Mouse (Mus musculus) adrenal gland, postnatal 36 days (tissue): Measurements from ENCODE around the gene Dpp9. TPM values are rescaled to one million over a fixed set of nuclear protein-coding genes. Genes with fewer than 3 reads are reported as not detected.
"Not testable (repeated sequence)": the region's sequence is repeated elsewhere in the genome, so short reads cannot be mapped to it uniquely, and the experiment has no call there.

Source experiments
- DNase-seq, 2 experiments: peaks; one replicate each; pipeline ENCODE4 v3.0.0; 2021; ENCODE audit warnings: mixed read lengths in 1 of 2
- long read RNA-seq, 2 experiments: library from polyadenylated mRNA; stranded (forward); transcript quantifications; one replicate each; pipeline ENCODE4 v2.0.0; 2021; ENCODE audit warnings: borderline sequencing depth in 2 of 2
- total RNA-seq, 2 experiments: library from RNA; stranded (reverse); gene quantifications; 2 replicates each; pipeline ENCODE4 v1.2.3; 2021

Gene Dpp9
- 10 to 100 TPM; 35.5 to 41.0 TPM for total RNA-seq
- long read RNA-seq, experiment 1, transcript Dpp9-201 (21 exons, 3,374 nt) = major isoform, 27 of 49 reads
- long read RNA-seq, experiment 1, partial matches to known transcripts = 16 of 49 reads
- long read RNA-seq, experiment 1, other reads (novel, unspliced or antisense) = 6 of 49 reads
- long read RNA-seq, experiment 2, transcript Dpp9-201 (21 exons, 3,374 nt) = major isoform, 8 of 11 reads
- long read RNA-seq, experiment 2, partial matches to known transcripts = 3 of 11 reads
- long read RNA-seq, experiment 2, other reads (novel, unspliced or antisense) = 0 of 11 reads

DNA sequence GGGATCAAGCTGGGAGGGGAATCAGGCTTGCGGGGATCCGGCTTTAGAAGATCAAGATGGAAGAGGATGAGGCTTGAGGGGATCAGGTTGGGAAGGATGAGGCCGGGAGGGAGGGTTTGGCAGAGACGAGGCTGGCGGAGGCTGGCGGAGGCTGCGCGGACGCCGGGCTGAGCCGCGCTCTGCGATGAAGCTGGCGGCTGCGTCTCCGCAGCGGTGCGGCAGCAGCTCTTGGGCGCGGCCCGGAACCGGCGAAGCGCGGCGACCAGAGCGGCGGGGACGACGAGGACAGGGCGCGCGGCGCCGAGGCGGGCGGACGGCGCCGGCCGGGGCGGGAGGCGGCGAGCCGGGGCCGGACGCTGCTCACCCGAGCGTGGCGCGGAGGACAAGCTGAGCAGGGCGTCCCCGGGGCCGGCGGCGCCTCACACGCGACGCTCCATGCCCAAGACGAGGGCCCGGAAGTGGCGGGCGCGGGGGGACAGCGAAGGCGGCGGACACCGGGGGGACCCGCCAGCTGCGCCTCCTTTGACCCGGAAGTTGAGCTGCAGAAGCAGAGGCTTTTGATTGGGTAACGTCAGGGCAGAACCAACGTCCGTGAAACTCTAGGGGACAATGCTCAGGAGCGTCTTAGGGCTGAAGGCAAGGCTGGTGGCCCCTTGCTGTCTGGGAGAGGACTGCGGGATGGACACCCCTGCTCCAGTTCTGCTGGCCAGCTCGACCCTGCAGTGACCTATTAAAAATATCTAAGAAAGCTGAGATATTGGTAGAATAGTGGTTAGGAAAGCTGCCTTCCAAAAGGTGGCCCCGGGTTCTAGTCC is at the start of gene Dpp9:
Gene Dpp9, minus strand, starts transcription at position 529 of the 815 bp plus-strand sequence.
- peak; percentile 92 for DNase-seq

- peak; percentile 71 to 73 for DNase-seq
Observed at GRCm38 (mm10) chr17:56266271-56266670, 47.6 kb upstream of the Dpp9 start.

- DNase-seq = peak; percentile 57 to 62
Observed at GRCm38 (mm10) chr17:56265869-56266268, 47.2 kb upstream of the Dpp9 start.

GRCm38 (mm10) chr17:56265011-56265410 is 46.3 kb upstream of the Dpp9 start:
- DNase-seq = no peak

- peak; percentile 86 to 89 for DNase-seq
Observed at GRCm38 (mm10) chr17:56264020-56264419, 45.3 kb upstream of the Dpp9 start.

DNA sequence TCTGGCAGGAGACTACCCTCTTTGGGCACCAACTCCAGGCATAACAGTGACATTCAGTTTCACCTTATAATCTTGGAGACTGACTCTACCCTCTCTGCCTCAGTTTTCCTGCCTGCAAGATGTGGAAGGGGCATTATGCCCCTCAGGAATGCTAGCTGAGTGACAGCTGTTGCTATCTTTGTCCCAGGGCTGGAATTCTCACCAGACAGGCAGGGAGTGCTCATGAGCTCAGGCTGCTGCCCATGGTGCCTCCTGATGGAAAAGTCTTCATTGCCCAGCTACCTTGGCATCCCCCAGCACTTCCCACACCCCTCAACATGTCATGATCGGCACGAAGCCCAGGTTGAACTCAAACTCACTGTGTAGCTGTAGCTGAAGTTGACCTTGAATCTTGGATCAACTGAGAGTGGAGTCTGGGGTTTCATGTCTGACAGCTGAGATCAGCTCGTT is 44.0 kb upstream of the Dpp9 start:
- DNase-seq = no peak

DNA sequence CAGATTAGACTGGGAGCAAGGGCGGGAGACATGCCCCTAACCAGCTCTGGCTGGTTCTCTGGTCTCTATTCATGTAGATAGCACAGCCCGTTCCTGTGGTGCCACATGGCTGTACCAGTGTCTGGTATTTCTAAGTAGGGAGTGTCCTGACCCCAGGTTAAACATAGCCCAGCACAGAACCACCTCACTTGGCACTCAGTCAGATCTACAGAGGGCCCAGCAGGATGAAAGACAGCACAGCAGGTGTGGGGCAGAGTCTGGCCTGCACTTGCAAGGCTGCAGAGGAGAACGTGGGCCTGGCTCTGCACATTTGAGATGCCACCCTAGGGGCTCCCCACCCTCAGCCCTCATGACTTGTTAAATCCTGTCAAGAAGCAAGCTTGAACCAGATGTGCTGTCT is 42.5 kb upstream of the Dpp9 start:
- DNase-seq = no peak

DNA sequence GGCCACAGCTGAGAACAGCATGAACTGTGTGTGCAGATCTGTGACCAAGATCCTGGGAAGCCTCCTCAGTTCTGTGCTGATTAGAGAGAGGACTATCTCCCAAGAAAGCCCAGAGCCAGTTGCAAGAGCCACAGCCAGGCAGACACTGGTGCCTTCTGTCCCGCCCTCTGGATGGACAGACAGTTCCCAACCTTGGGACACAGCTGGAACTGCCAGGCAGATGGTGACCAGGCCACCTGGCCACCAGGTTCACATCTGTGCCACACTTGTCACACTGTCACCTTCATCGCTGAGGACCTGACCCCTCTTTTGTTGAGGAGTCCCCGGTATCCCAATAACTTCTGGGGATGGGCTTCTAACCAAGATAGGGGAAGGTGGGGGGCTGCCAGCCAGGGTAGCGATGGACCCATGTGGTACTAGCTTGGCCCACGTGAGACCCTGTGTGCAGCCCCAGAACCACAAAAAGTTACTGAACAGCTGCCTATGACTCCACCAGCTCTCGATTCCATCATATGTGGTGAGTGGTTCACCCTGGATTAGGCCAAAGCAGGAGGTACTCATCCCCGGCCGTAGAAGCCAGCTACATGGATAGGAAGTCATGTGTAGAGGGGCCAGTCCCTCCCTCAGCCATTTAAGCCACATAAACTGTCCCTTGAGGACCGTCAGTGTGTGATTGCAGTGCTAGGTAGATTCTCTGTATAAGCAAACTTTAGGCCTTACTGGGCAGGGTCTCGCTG is 40.8 kb upstream of the Dpp9 start:
- DNase-seq = no peak

DNA sequence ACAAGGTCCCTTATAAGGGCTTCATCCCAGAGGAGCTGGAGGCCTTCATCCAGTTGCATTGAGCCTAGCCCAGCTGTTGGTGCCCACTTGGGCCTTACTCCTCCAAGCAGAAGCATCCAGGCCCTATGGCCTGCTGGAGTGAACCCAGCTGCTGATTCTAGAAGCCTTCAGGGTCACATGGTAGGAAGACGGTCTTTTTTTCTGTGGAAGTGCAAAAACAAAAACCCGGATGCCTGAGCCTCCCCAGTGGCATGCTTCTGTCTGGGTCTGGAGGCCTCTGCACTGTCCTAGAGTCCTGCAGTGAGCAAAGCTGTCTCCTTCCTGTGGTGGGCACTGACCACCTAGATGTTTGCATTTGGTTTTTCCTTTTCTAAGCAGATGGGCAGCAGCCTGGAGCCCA is 40.1 kb upstream of the Dpp9 start:
- not testable (repeated sequence) for DNase-seq

DNA sequence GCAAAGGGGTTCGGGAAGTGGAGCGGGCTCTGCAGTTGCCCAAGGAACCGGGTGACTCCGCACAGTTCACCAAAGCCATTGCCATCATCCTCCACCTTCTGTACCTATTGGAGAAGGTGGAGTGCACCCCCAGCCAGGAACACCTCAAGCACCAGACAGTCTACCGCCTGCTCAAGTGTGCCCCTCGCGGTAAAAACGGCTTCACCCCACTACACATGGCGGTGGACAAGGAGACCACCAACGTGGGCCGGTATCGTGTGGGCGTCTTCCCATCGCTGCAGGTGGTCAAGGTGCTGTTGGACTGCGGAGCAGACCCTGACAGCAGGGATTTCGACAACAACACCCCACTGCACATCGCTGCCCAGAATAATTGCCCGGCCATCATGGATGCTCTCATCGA is 39.6 kb upstream of the Dpp9 start:
- not testable (repeated sequence) for DNase-seq

GRCm38 (mm10) chr17:56257181-56257894 is 38.6 kb upstream of the Dpp9 start:
- DNase-seq = no peak

GRCm38 (mm10) chr17:56256239-56256881 is 37.7 kb upstream of the Dpp9 start, which contains the start of gene Fem1a:
TSS of gene Fem1a (plus strand) at chr17:56256810.
- peak; percentile 91 to 92 for DNase-seq

- DNase-seq = peak; percentile 98 to 99
Observed at GRCm38 (mm10) chr17:56255863-56256238, 37.1 kb upstream of the Dpp9 start.

DNA sequence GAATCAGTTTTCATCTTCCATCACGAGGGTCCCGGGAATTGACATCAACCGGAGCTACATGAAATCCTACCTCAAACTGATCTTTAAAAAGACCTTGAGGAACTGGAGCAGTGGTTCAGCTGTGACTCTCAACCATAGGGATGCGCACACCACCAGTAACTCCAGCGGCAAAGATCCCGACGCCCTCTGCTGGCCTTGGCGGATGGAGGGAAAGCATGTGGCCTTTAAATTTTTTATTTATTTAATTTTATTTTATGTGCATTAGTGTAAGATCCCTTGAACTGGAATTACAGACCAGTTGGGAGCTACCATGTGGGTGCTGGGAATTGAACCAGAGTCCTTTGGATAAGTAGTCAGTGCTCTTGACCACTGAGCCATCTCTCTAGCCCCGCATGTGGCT is 36.7 kb upstream of the Dpp9 start:
- no peak for DNase-seq

DNA sequence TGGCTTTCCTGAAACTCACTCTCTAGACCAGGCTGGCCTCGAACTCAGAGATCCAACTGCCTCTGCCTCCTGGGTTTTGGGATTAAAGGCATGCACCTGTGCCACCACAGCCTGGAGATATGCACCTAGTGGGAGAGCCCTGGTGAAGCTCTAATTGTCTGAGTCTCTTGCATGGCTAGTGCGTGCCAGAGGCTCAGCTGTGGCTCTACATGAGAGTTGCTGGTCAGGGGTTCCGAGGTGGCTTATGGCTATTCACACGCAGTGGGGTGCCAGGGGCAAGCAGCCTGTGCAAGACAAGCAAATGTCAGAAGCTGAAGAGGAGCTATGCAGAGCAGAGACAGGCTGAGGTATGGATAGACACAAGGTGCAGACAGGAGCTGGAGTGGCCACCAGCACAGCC is 36.0 kb upstream of the Dpp9 start:
- DNase-seq = no peak

GRCm38 (mm10) chr17:56251136-56251829 is 32.6 kb upstream of the Dpp9 start:
- DNase-seq = peak; percentile 75 to 78

GRCm38 (mm10) chr17:56245608-56246007 is 26.9 kb upstream of the Dpp9 start:
- DNase-seq = no peak

- peak; percentile 92 to 95 for DNase-seq
Observed at GRCm38 (mm10) chr17:56241541-56242401, 23.1 kb upstream of the Dpp9 start.

DNA sequence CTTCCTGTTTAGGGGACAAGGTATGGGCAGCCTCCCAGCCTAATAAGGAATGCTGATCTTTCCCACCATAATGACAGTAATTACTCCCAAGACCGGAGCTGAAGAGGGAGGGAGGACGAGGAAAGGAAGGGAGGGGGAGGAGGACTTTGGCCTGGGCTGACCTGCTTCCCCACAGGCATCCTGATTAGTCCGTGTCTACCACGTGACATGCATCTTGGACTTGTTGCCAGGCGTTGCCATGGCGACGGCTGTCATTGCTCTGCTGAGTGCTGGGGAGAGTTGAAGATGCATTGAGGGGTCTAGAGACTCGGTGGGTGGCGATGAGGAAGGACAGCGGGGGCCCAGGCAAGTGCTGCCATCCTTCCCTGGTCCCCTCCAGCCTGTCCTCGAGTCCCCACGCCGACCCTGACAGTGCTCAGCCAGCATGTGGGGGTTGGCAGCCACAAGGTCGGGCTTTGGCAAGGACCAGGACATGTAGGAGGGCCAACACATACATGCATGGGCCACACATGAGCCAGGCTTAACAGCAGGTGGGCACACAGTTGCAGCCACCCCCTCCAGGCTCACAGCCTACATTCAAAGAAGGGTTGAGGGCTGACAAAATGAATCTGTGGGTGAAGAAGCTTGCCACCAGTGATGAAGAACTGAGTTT is 15.2 kb upstream of the Dpp9 start:
- peak in 1 of 2 experiments; percentile 21 for DNase-seq
